Mouse (Mus musculus): ENCODE measurements at regions not wholly inside any gene's neighbourhood (a gene's known extent, or its start where the extent isn't known, plus 50 kb on each side); places are given as distances from the start of the nearest gene placed in this dataset.

- TF ChIP-seq MAFK (IDR thresholded peaks at IDR 0.05; ENCODE audit: insufficient read depth, low read depth, low read length) (no peak), ZC3H11A (IDR thresholded peaks at IDR 0.05; ENCODE audit: borderline replicate concordance, low read depth, low read length) (no peak), CHD2 (IDR thresholded peaks at IDR 0.05; ENCODE audit: low read depth, low read length) (no peak), HCFC1 (IDR thresholded peaks at IDR 0.05; ENCODE audit: borderline replicate concordance, insufficient read depth, low read length) (no peak)
Measured at GRCm38 (mm10) chr2:147838613-147839012, 208.2 kb downstream of the Foxa2 start.
